Mouse (Mus musculus) layer of hippocampus, postnatal 25 days (tissue): ENCODE measurements around the gene Trio. TPM values are rescaled to one million over a fixed set of nuclear protein-coding genes. Genes with fewer than 3 reads are reported as not detected.

Experiments used
- DNase-seq, 2 experiments: peaks; one replicate each; pipeline ENCODE4 v3.0.0; 2022; ENCODE audit warnings: mixed read lengths in 2 of 2, low spot score in 1 of 2; ENCODE audit errors: extremely low spot score in 1 of 2
- total RNA-seq, 2 experiments: library from RNA; stranded (reverse); gene quantifications; 2 replicates each; pipeline ENCODE4 v1.2.3; 2021

The Trio gene
- total RNA-seq, 2 experiments from 2014 or later: 251 to 305 TPM

- DNase-seq: no peak
Observed at GRCm38 (mm10) chr15:27810262-27810661, 215.4 kb downstream of the Trio start.

DNA sequence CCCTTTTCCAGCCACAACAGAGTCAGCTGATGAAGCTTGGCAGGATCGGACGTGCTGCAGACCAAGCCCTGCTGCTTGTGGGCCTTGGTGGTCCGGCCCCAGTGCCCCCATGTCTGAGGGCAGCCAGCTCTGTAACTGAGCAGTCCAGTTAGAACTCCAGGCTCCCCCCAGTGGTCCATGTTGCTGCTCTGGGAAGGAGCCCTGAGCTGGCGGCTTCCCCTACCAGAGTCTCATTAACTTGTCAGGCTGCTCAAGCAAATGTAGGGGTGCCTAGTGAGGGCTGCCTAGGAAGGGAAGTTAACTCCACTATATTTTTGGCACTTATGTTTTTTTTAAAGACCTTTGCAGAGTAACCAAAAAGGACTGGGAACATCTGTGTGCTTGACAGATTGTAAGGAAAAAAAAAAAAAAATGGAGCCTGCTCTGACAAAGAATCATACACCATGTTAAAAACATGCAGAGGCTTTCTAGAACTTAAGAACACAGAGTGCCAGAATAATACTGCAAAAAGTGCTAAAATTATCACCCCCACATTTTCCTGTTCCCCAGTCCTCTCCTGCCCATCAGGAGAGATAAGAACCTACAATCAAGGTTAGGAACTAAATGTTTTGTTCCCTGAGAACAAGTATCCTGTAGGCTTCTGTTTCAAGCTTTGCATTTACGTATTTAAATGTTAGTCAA is 216.9 kb downstream of the Trio start:
- no peak for DNase-seq

DNA sequence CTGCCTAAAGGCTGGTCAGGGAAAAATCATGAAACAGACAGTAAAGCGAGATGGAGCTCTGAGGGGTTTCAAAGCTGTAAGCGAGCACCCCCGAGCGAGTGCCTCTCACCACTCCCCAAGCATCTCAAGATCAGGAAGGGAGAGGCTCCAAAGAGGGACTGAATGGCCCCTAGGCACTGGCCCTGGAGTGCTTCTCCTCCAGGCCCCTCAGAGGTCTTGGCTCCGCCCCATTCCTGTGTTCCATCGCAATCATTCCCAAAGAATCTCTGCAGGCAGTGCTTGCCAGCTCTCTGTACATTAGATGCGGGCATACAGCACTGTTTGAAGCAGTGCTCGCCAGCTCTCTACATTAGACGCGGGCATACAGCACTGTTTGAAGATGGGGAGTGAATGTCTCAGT is 219.4 kb downstream of the Trio start:
- DNase-seq: no peak

- DNase-seq: no peak
Observed at GRCm38 (mm10) chr15:27805654-27806053, 220.0 kb downstream of the Trio start.

GRCm38 (mm10) chr15:27804447-27804846 is 221.2 kb downstream of the Trio start:
- no peak for DNase-seq

DNA sequence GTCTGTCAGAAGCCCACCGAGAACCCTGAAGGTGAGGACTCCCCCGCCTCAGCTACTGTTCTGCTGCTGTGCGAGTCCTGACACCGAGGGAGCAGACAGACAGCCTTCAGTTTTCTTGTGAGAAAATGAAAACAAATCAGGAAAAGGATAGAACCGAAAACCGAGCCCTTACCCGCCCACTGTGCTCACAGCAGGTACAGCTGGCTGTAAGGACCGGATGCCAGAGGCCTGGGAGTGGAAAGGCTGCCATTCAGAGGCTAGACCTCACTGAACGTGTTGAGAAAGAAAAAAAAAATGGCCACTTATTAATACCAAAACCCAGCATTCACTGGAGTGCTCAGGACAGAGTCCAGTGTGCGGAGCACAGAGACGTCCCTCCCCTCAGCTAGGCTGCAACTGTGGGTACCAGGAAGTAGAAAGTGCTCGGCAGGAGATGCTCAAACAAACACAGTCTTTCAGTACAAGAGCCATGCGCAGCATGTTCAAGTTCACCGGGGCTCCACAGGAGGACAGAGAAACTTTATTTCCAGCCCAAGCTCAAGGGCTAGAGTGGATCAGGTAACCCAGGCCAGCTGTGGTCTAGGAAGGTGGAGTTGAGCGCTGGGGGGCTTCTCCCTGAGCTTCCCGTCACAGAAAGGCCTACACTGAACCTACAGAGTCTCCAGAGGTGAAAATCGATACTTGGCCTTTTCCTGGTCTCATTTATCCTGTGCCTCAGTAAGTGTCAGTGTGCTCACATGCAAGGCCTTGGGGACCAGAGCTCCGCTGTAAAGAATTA is 221.9 kb downstream of the Trio start:
- DNase-seq: no peak

- DNase-seq: no peak
Observed at GRCm38 (mm10) chr15:27802243-27802642, 223.4 kb downstream of the Trio start.

GRCm38 (mm10) chr15:27801177-27801576 is 224.5 kb downstream of the Trio start:
- no peak for DNase-seq

DNA sequence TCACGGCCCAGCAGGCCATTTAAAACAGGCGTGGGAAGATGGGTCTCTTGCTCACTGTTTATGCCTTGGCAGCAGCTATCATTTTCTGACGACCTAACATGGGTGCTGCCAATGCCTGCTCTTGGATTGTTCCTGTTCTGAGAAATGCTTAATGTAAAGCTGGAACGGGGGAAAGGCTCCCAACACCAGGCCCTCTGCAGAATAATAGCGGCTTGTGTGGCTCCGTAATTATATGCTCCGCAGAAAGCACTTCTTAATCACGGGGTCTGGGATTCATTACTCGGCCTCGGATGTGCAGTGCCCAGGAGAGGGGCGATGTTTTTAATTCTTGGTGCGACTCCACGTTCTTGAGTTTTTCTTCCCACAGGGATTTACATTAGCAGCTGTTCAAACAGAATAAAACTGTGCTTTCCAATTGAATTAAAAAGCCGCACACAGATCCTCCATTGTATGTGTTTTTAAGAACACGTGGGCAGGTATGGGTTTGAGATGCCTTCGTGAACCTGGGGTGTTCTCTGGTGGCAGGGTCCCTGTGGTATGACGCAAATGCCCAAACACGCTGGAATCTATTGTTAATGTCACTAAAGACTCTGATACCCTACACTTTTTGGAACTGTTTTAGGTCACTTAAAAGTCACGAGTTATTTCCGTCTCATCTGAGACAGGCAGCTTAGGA is 228.0 kb downstream of the Trio start:
- no peak for DNase-seq

GRCm38 (mm10) chr15:27796868-27797222 is 228.8 kb downstream of the Trio start:
- no peak for DNase-seq

DNA sequence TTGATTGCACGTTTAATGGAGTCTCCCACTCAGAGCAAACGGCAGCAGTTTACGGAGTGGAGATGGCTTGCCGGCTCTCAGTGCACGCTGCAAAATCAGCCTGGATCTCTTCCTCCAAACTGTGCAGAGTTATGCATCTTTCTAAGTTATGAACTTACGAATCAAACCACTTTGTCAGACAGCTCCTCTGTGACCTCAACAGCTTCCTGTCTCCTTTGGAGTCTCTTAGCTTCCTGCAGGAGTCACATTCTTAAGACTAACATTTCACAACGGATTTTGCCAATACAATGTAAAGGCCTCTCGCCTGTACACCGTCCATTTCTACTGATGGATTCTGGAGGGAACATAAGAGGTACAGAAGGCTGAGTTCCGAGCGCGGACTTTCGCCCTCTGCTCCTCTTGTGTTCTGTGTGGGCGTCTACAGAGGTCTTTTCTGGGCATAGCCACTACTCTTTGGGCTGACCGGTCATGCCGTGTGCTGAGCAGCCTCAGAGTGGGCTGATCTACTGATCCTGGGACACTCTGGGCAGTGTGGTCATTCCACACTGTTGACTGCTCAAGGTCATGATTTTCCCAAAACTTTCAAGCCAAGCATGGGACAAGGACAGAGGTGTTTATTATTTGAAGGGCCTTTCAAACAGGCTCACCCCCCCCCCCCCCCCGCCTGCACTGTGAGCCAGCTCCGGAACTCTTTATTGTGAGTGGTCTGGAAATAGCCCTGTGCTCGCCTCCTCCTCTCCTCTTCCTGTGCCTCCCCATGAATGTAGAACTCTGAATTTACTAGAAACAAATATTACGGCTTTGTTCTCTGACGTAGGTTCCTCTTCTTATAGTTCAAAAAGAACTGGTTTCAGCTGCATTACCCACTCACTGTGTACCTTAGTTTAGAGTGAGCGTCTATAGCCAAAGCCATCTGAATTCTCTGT is 229.4 kb downstream of the Trio start:
- DNase-seq: no peak

GRCm38 (mm10) chr15:27793284-27793683 is 232.4 kb downstream of the Trio start:
- no peak for DNase-seq

DNA sequence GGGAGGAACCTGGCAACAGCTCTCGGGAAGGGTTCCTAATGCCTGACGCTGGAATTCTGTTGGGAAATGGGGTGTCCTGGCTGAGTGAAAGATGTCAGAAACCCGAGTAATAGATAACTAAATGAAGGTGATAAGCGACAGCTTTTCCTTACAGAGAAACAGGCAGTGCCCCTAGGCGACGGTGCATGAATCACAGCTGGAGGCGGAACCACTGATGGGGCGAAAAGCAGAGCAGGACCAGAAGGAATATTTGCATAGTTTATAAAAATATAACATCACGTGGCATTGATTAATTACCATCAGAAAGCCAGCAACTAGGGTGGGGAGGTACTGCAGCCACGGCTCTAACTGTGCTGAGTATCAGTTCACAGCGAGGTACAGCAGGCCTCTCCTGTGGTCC is 233.2 kb downstream of the Trio start:
- DNase-seq: no peak

DNA sequence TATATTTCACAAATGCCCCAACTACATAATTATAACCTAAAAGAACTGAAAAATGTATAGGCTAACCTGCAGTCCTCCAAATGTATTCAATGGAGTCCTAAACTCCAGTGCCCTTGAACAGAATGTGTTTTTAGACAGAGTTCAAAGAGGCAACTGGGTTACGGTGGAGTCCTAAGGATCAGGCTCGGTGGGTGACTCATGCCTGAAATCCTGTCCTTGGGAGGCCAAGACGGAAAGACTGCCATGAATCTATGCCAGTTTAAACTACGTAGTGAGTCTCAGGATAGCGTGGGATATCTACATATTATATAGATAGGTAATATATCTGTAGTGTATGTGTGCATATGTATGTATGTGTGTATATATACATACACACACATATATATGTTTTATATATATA is 234.5 kb downstream of the Trio start:
- DNase-seq: no peak

- no peak for DNase-seq
Observed at GRCm38 (mm10) chr15:27790699-27791098, 234.9 kb downstream of the Trio start.

DNA sequence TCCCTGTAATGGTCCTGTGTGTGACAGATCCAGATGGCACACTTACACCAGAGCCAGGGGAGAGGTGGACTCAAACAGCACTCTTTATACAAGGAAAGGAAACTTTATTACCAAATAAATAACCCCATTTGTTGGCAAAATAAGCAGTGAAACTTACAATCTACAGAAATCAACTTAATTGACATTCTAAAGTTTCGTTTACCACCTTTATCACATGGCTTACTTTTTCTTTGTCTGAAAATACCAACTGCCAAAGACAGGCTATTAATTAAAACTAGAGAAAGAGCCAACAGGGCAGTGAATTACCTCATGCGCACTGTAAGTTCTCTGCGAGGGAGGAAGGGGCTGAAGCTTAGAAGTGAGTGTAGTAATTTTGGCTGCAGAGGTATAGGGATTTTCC is 236.3 kb downstream of the Trio start:
- no peak for DNase-seq

GRCm38 (mm10) chr15:27788122-27788759 is 237.4 kb downstream of the Trio start:
- DNase-seq: no peak

DNA sequence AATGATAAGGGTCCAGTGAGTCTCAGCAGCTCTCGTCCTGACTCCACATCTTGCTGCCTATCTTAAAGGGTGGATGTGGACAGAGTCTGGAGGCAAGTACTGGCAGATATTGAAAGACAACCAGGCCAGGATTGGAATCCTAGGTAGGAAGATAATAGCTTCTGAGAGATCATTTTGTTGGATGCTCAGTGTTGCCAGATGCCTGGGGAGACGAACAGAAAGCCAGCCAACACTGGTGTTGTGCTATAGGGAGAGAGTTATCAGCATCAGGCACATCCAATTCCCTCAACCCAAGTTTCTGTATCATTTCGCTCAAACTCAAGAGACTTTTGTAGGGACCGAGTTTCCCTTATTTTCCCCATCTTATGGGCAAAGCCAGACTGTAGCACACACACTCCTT is 238.5 kb downstream of the Trio start:
- no peak for DNase-seq

GRCm38 (mm10) chr15:27786418-27786817 is 239.2 kb downstream of the Trio start:
- no peak for DNase-seq
